ENCODE assay signal across 8 mouse cellular contexts in genomic region chr15:59197455-59198391, GRCm38 (mm10).
A peak's percentile ranks its signal among the peaks of the same experiment; 100 is the strongest.
DNase-seq lines count a peak whose midpoint lies in the region; ATAC-seq and TF ChIP-seq lines count a peak whose summit lies in the region.

No protein-coding gene starts in this region.

- no peak overlapping the region for H3K9ac ChIP-seq in embryonic facial prominence, embryonic 14.5 days (ENCODE audit: low read depth, low read length)
- H3K9ac ChIP-seq in heart, postnatal 0 days (replicated peaks; ENCODE audit: low read depth, low read length) = 0 out of 2 replicates have a peak overlapping the region, but pooled peaks have one; percentile 3

- 48% methylated on average over 7 of the region's 7 CpGs for WGBS in cerebellum, adult 2 months
- WGBS in embryonic facial prominence, embryonic 14.5 days = 9% methylated on average over 7 of the region's 7 CpGs
- WGBS in heart, postnatal 0 days = 1% methylated on average over 7 of the region's 7 CpGs

- ATAC-seq in embryonic facial prominence, embryonic 14.5 days (ENCODE audit: low read depth) = peak; percentile 87
- ATAC-seq in heart, postnatal 0 days (ENCODE audit: insufficient read depth, low read depth) = peak; percentile 94

- no peak overlapping the region; the same call in 1 of the 2 replicates for H3K4me2 ChIP-seq in embryonic facial prominence, embryonic 14.5 days (ENCODE audit: low read depth, low read length)
- H3K4me2 ChIP-seq in heart, postnatal 0 days (ENCODE audit: low read depth, low read length) = peak overlapping the region; percentile 29

- H3K27me3 ChIP-seq in cerebellum, adult 2 months (ENCODE audit: control insufficient read depth, insufficient read depth, low read length) = no peaks in the 10 kb centered on the region
- H3K27me3 ChIP-seq in embryonic facial prominence, embryonic 14.5 days (replicated peaks; ENCODE audit: control insufficient read depth, insufficient read depth, low read length) = no peaks in the 10 kb centered on the region
- no peaks in the 10 kb centered on the region for H3K27me3 ChIP-seq in heart, postnatal 0 days (ENCODE audit: control insufficient read depth, insufficient read depth, low read length)

- no peaks in the 10 kb centered on the region for H3K9me3 ChIP-seq in embryonic facial prominence, embryonic 14.5 days (ENCODE audit: control insufficient read depth, low read length)
- no peaks in the 10 kb centered on the region for H3K9me3 ChIP-seq in heart, postnatal 0 days (replicated peaks; ENCODE audit: control insufficient read depth, low read length)

- H3K36me3 ChIP-seq in embryonic facial prominence, embryonic 14.5 days (ENCODE audit: control insufficient read depth, insufficient read depth, low read length) = no peaks in the 10 kb centered on the region
- no peaks in the 10 kb centered on the region for H3K36me3 ChIP-seq in heart, postnatal 0 days (replicated peaks; ENCODE audit: control insufficient read depth, insufficient read depth, low read length)

- no peak for TF ChIP-seq POLR2A in cerebellum, adult 2 months (IDR thresholded peaks at IDR 0.05; ENCODE audit: borderline replicate concordance, insufficient read depth, low read length)

- TF ChIP-seq CTCF in cerebellum, adult 2 months (IDR thresholded peaks at IDR 0.05; ENCODE audit: borderline replicate concordance, insufficient read depth, low read depth, low read length) = no peak
- no peak for TF ChIP-seq CTCF in heart, postnatal 0 days (IDR thresholded peaks at IDR 0.05; ENCODE audit: low read depth)

- H3K4me3 ChIP-seq in cerebellum, adult 2 months (replicated peaks; ENCODE audit: insufficient read depth, low read depth, low read length) = no peak overlapping the region
- H3K4me3 ChIP-seq in embryonic facial prominence, embryonic 14.5 days (ENCODE audit: low read depth, low read length) = no peak overlapping the region
- 0 out of 2 replicates have a peak overlapping the region, but pooled peaks have one; percentile 0 for H3K4me3 ChIP-seq in heart, postnatal 0 days (ENCODE audit: low read depth, low read length)

- peak overlapping the region; percentile 60; the same call in 1 of the 2 replicates for H3K27ac ChIP-seq in cerebellum, adult 2 months (ENCODE audit: insufficient read depth, low read length)
- peak overlapping the region; percentile 82 for H3K27ac ChIP-seq in embryonic facial prominence, embryonic 14.5 days (replicated peaks; ENCODE audit: low read depth, low read length)
- peak overlapping the region; percentile 96 for H3K27ac ChIP-seq in heart, postnatal 0 days (ENCODE audit: low read depth)

- peaks cover 12% of the 10 kb centered on the region for H3K4me1 ChIP-seq in cerebellum, adult 2 months (ENCODE audit: control insufficient read depth, insufficient read depth, low read length)
- peaks cover 22% of the 10 kb centered on the region for H3K4me1 ChIP-seq in embryonic facial prominence, embryonic 14.5 days (ENCODE audit: control insufficient read depth, insufficient read depth, low read length)
- peaks cover 53% of the 10 kb centered on the region for H3K4me1 ChIP-seq in heart, postnatal 0 days (ENCODE audit: control insufficient read depth, insufficient read depth)

- no peak for DNase-seq in cerebellum, adult 2 months
- no peak for DNase-seq in cerebellum, postnatal 36 days
- peak; percentile 90 for DNase-seq in embryonic facial prominence, embryonic 14.5 days (ENCODE audit: low spot score)
- peak; percentile 97 for DNase-seq in heart, postnatal 0 days (ENCODE audit: low spot score)
- DNase-seq in kidney, postnatal 25 days = peak; percentile 81 to 92
- DNase-seq in mesoderm, embryonic 11.5 days (ENCODE audit: low read depth, low spot score) = peak; percentile 66
- DNase-seq in testis, postnatal 10 days (ENCODE audit: low spot score) = peak; percentile 51
- DNase-seq in spleen, postnatal 4 days (ENCODE audit: low spot score in 2 of 2) = no peak

- TF ChIP-seq EP300 in heart, postnatal 0 days (IDR thresholded peaks at IDR 0.05; ENCODE audit: low read depth) = peak; percentile 93

Comparison
In these comparisons a context has a peak if more than half of its experiments do, and no peak if none do; other contexts are left out.
1. DNase-seq: peak in embryonic facial prominence, embryonic 14.5 days (single experiment), heart, postnatal 0 days (single experiment), kidney, postnatal 25 days (2 of 2), mesoderm, embryonic 11.5 days (single experiment) and testis, postnatal 10 days (single experiment); none in cerebellum, adult 2 months (0 of 2), cerebellum, postnatal 36 days (0 of 2) and spleen, postnatal 4 days (0 of 2).
2. Peak in every context shown above with its lines, with median percentiles within 50 percentile points of each other: H3K27ac ChIP-seq.